Mouse (Mus musculus): ENCODE measurements at regions not wholly inside any gene's neighbourhood (a gene's known extent, or its start where the extent isn't known, plus 50 kb on each side); places are given as distances from the start of the nearest gene placed in this dataset.

- no peaks in the 10 kb centered on the region for H3K4me1 ChIP-seq (ENCODE audit: control insufficient read depth, insufficient read depth, low read length)
- 85% methylated on average over 2 of the region's 2 CpGs for WGBS
- DNase-seq (ENCODE audit: extremely low read depth, low read depth, low spot score): no peak
- TF ChIP-seq POLR2A (IDR thresholded peaks at IDR 0.05; ENCODE audit: extremely low read depth, insufficient read depth, low read length) (no peak), CTCF (IDR thresholded peaks at IDR 0.05; ENCODE audit: low read depth, low read length) (no peak)
- no peaks in the 10 kb centered on the region for H3K79me2 ChIP-seq (ENCODE audit: control insufficient read depth, insufficient read depth, low read length)
- H3K27ac ChIP-seq (replicated peaks; ENCODE audit: insufficient read depth, low read depth, low read length): no peak overlapping the region
- no peaks in the 10 kb centered on the region for H3K36me3 ChIP-seq (ENCODE audit: control insufficient read depth, insufficient read depth, low read length)
- H3K27me3 ChIP-seq (ENCODE audit: control insufficient read depth, insufficient read depth, low read length): no peaks in the 10 kb centered on the region
- no peak overlapping the region for H3K4me3 ChIP-seq (ENCODE audit: insufficient read depth, low read depth, low read length)
- H3K9ac ChIP-seq (ENCODE audit: low read depth, low read length): no peak overlapping the region
These were observed 231.4 kb downstream of the Sox4 start for GRCm38 (mm10) chr13:28722074-28722473.

GRCm38 (mm10) chr13:28721548-28721981 lies 231.9 kb downstream of the Sox4 start:
- Histone ChIP-seq H3K9ac (ENCODE audit: low read depth, low read length) (no peak overlapping the region), H3K4me3 (ENCODE audit: insufficient read depth, low read depth, low read length) (no peak overlapping the region), H3K27ac (replicated peaks; ENCODE audit: insufficient read depth, low read depth, low read length) (no peak overlapping the region), H3K4me1 (ENCODE audit: control insufficient read depth, insufficient read depth, low read length) (no peaks in the 10 kb centered on the region), H3K27me3 (ENCODE audit: control insufficient read depth, insufficient read depth, low read length) (no peaks in the 10 kb centered on the region), H3K36me3 (ENCODE audit: control insufficient read depth, insufficient read depth, low read length) (no peaks in the 10 kb centered on the region), H3K79me2 (ENCODE audit: control insufficient read depth, insufficient read depth, low read length) (no peaks in the 10 kb centered on the region)
- DNase-seq (ENCODE audit: extremely low read depth, low read depth, low spot score): no peak
- TF ChIP-seq CTCF (IDR thresholded peaks at IDR 0.05; ENCODE audit: low read depth, low read length) (no peak), POLR2A (IDR thresholded peaks at IDR 0.05; ENCODE audit: extremely low read depth, insufficient read depth, low read length) (no peak)
- WGBS: 88% methylated on average over 11 of the region's 11 CpGs

GRCm38 (mm10) chr13:28720639-28721239 lies 232.8 kb downstream of the Sox4 start:
- Histone ChIP-seq H3K27me3 (ENCODE audit: control insufficient read depth, insufficient read depth, low read length) (no peaks in the 10 kb centered on the region), H3K9ac (ENCODE audit: low read depth, low read length) (no peak overlapping the region), H3K79me2 (ENCODE audit: control insufficient read depth, insufficient read depth, low read length) (no peaks in the 10 kb centered on the region), H3K36me3 (ENCODE audit: control insufficient read depth, insufficient read depth, low read length) (no peaks in the 10 kb centered on the region), H3K4me3 (ENCODE audit: insufficient read depth, low read depth, low read length) (no peak overlapping the region), H3K4me1 (ENCODE audit: control insufficient read depth, insufficient read depth, low read length) (no peaks in the 10 kb centered on the region), H3K27ac (replicated peaks; ENCODE audit: insufficient read depth, low read depth, low read length) (no peak overlapping the region)
- TF ChIP-seq POLR2A (IDR thresholded peaks at IDR 0.05; ENCODE audit: extremely low read depth, insufficient read depth, low read length) (no peak), CTCF (IDR thresholded peaks at IDR 0.05; ENCODE audit: low read depth, low read length) (no peak)
- WGBS: 66% methylated on average over 11 of the region's 11 CpGs
- DNase-seq (ENCODE audit: extremely low read depth, low read depth, low spot score): no peak

GRCm38 (mm10) chr13:28720169-28720568 lies 233.3 kb downstream of the Sox4 start:
- 81% methylated on average over 11 of the region's 11 CpGs for WGBS
- no peak for DNase-seq (ENCODE audit: extremely low read depth, low read depth, low spot score)
- Histone ChIP-seq H3K79me2 (ENCODE audit: control insufficient read depth, insufficient read depth, low read length) (no peaks in the 10 kb centered on the region), H3K4me3 (ENCODE audit: insufficient read depth, low read depth, low read length) (no peak overlapping the region), H3K27me3 (ENCODE audit: control insufficient read depth, insufficient read depth, low read length) (no peaks in the 10 kb centered on the region), H3K36me3 (ENCODE audit: control insufficient read depth, insufficient read depth, low read length) (no peaks in the 10 kb centered on the region), H3K9ac (ENCODE audit: low read depth, low read length) (no peak overlapping the region), H3K4me1 (ENCODE audit: control insufficient read depth, insufficient read depth, low read length) (no peaks in the 10 kb centered on the region), H3K27ac (replicated peaks; ENCODE audit: insufficient read depth, low read depth, low read length) (no peak overlapping the region)
- no peak for TF ChIP-seq POLR2A (IDR thresholded peaks at IDR 0.05; ENCODE audit: extremely low read depth, insufficient read depth, low read length)
- no peak for TF ChIP-seq CTCF (IDR thresholded peaks at IDR 0.05; ENCODE audit: low read depth, low read length)

- Histone ChIP-seq H3K27ac (replicated peaks; ENCODE audit: insufficient read depth, low read depth, low read length) (no peak overlapping the region), H3K79me2 (ENCODE audit: control insufficient read depth, insufficient read depth, low read length) (no peaks in the 10 kb centered on the region), H3K27me3 (ENCODE audit: control insufficient read depth, insufficient read depth, low read length) (no peaks in the 10 kb centered on the region), H3K9ac (ENCODE audit: low read depth, low read length) (no peak overlapping the region), H3K4me1 (ENCODE audit: control insufficient read depth, insufficient read depth, low read length) (no peaks in the 10 kb centered on the region), H3K36me3 (ENCODE audit: control insufficient read depth, insufficient read depth, low read length) (no peaks in the 10 kb centered on the region), H3K4me3 (ENCODE audit: insufficient read depth, low read depth, low read length) (no peak overlapping the region)
- WGBS: 73% methylated on average over 5 of the region's 5 CpGs
- TF ChIP-seq CTCF (IDR thresholded peaks at IDR 0.05; ENCODE audit: low read depth, low read length) (no peak), POLR2A (IDR thresholded peaks at IDR 0.05; ENCODE audit: extremely low read depth, insufficient read depth, low read length) (no peak)
- no peak for DNase-seq (ENCODE audit: extremely low read depth, low read depth, low spot score)
These were observed 234.6 kb downstream of the Sox4 start for GRCm38 (mm10) chr13:28718868-28719265.

GRCm38 (mm10) chr13:28718169-28718867 lies 235.2 kb downstream of the Sox4 start:
- no peak overlapping the region for H3K4me3 ChIP-seq (ENCODE audit: insufficient read depth, low read depth, low read length)
- TF ChIP-seq POLR2A (IDR thresholded peaks at IDR 0.05; ENCODE audit: extremely low read depth, insufficient read depth, low read length): no peak
- TF ChIP-seq CTCF (IDR thresholded peaks at IDR 0.05; ENCODE audit: low read depth, low read length): no peak
- no peaks in the 10 kb centered on the region for H3K79me2 ChIP-seq (ENCODE audit: control insufficient read depth, insufficient read depth, low read length)
- H3K36me3 ChIP-seq (ENCODE audit: control insufficient read depth, insufficient read depth, low read length): no peaks in the 10 kb centered on the region
- peak; percentile 19 for DNase-seq (ENCODE audit: extremely low read depth, low read depth, low spot score)
- H3K9ac ChIP-seq (ENCODE audit: low read depth, low read length): no peak overlapping the region
- WGBS: 63% methylated on average over 11 of the region's 11 CpGs
- H3K27me3 ChIP-seq (ENCODE audit: control insufficient read depth, insufficient read depth, low read length): no peaks in the 10 kb centered on the region
- no peaks in the 10 kb centered on the region for H3K4me1 ChIP-seq (ENCODE audit: control insufficient read depth, insufficient read depth, low read length)
- no peak overlapping the region for H3K27ac ChIP-seq (replicated peaks; ENCODE audit: insufficient read depth, low read depth, low read length)
